Mouse (Mus musculus) G1E (cell line): Measurements from ENCODE around the gene Tubgcp4.

Experiments used
- CTCF ChIP-seq: IDR thresholded peaks from 2 replicates; pipeline ENCODE4 v1.5.1; 2012; ENCODE audit warnings: low read depth, low read length, inconsistent platforms, mixed read lengths
- TAL1 ChIP-seq: conservative IDR thresholded peaks from 2 replicates; pipeline ENCODE4 v1.6.1; 2012; ENCODE audit warnings: low read depth, low read length, inconsistent platforms, mixed read lengths

- no peak for TF ChIP-seq CTCF
- no peak for TF ChIP-seq TAL1
These were observed 30.2 kb upstream of the Tubgcp4 start, which contains the start of the genes Adal and Lcmt2 for GRCm38 (mm10) chr2:121140018-121140882.
